Mouse (Mus musculus): Measurements from ENCODE around the gene Tob1.

The Tob1 gene

DNA sequence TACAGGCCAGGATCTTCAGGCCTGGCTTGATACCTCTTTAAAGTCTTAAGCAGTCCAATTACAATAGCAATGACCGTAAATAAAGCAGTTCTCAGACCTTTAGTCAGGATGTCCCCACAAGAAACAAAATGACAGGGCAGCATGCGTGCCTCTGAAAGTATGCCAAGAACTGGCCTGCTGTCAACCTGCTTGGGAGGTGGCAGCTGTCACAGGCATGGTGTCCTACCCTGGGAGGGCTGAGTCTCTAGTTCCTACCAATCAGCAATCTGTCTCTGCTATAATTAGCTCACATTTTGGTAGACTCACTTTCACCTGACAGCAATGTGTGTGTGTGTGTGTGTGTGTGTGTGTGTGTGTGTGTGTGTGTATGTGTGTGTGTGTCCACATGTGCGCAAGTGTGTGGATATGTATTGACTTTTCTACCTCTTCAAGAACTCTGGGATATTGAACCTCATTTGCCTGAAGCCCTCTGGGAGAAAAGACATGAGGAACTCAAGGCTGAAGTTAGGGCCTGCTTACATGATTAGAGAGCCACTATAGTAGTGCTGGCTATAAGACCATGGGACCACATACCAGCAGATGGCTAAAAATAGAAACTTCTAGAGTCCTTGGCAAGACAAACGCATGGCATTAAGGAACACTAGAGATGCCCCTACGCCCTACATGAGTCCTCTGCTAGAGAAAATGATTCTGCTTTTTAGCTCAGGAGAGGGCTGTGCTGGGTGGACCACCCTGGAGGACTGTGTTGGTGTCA is 18.1 kb downstream of the Tob1 start:
- DNase-seq (ENCODE audit: low read depth, low spot score), result peak; percentile 96

DNA sequence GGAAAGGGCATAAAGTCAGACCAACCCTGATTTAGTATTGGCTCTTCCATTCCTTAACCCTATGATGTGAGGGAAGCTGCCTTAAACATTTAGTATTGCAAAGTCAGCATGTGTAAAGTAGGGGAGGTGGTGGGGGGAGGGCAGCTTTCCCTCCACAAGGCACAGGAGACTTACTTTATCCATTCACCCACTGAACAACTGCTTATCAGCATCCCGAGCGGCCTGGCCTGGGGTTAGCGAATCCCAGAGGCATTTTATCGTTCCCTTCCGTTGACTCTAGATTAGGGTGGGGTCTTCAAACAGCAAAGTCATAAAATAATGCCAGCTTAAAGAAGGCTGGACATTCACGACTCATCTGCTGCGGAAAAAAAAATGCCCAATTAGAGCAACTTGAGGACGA is 19.0 kb downstream of the Tob1 start:
- no peak for DNase-seq (ENCODE audit: low read depth, low spot score)

DNA sequence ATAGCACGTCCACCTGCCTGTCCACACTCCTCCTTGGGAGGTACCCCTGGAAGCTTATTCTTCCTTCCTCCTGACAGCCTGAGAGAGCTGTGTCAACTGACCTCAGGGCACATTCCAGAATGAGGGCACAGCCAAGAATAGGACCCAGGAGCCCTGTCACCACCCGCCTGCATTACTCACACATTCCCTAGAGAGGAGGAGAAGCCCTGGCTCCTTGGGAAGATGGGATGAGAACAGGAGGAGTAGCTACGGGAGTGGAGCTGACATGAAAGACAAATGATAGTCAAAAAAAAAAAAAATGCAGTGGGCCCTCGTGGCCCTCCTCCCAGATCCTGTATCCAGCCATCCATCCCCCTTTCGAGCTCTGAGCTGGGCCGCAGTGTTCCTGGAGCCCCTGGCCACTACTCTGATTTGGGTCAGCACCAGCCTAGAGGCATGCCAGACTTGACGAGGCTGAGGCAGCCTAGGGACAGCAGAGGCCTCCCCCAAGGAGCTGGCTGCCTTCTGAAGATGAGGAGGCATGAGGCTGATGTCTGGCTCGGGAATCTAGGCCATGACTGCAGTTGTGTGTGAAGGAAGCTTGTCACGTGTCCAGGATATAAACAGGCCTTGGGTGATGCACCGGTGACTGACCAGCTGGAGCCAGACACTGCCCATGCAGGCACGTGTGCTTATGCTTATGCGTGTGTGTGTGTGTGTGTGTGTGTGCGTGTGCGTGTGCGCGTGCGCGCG is 20.7 kb downstream of the Tob1 start:
- DNase-seq (ENCODE audit: low read depth, low spot score), result peak; percentile 86

DNA sequence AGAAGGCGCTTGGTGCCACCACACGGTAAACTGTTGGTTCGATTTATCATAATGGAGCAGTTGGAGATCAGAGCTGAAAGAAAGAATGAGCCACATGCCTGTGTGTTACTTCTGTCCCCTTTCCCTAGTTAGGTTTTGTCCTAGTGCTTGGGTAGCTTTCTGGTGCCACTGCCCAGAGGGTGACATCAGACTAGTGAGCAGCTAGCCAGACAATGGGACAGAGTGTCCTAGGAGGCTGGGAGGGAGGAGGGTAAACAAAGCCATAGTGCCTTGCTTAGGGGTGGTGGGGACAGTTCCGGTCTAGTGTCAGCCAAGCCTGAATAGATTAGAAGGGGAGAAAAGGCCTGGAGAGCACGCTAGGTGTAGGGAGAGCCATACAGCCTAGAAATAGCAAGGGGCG is 22.2 kb downstream of the Tob1 start:
- no peak for DNase-seq (ENCODE audit: low read depth, low spot score)

DNA sequence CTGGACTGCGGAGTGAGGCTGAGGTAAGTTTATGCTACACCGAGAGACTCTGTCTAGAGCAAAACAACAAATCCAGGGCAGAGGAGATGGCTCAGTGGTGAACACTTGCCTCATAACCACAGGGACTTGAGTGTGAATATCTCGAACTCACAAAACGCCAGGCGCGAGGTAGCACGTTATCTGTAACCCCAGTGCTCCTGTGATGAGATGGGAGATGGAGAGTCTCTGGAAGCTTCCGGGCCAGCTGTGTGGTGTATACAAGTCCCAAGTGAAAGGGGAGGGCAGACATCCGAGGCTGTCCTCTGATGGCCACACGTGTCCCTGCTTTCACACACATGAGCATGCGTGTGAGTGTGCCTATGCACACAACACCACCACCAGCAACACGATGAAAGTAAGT is 23.1 kb downstream of the Tob1 start:
- no peak for DNase-seq (ENCODE audit: low read depth, low spot score)

DNA sequence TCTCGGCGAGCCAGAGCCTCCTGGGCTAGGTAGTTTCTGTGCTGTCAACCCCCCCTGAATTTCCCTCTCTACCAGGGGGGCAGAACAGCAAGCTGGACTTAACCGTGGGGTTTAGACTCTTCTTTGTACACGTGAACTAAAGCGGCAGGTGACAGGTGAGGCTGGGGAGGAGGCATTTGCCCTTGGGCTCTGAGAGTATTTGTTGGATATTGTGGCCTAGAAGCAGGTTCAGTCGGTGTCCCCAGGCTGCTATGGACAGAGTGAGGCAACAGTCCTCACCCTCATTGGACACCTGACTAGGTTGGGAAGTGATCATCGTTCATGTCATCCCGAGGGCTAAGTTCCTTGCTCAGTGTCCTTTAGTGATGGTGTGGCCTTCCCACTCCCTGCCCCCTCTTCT is 23.6 kb downstream of the Tob1 start:
- no peak for DNase-seq (ENCODE audit: low read depth, low spot score)

DNA sequence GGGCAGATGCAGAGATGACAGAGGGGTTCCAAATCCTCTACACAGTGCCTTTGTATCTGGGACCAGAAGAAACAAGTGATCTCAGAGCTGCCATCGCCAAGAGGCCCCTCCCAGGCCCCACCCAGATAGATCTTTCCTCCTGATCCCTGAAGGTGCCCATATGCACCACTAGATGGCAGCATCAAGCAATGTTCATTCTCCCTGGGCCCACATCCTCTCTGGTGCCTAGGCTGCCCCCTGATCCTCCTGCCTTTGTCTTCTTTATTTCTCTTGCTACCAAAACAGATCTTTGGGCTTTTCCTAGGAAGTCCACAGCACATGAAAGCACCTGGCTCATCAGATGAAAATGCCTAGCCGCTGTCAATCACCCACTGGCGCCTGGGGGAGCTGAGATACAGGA is 24.8 kb downstream of the Tob1 start:
- peak; percentile 82 for DNase-seq (ENCODE audit: low read depth, low spot score)

DNA sequence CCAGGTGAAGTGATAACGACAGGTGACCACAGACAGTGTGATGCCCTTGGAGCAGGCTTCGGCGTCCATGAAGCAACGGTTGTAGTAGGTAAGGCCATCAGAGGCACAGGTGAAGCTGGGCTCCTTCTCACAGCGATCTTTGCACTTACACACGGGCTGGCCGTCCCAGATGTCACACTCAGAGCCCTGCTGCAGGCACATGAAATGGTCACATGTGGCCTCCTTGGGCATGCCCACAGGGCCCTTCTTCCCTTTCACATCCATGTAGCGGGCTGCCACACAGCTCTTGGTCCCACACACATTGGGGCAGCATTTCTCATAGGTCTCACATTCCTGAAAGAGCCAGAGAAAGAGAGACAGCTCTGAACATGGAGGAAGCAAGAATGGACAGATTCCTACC is 27.5 kb downstream of the Tob1 start:
- DNase-seq (ENCODE audit: low read depth, low spot score), result no peak

DNA sequence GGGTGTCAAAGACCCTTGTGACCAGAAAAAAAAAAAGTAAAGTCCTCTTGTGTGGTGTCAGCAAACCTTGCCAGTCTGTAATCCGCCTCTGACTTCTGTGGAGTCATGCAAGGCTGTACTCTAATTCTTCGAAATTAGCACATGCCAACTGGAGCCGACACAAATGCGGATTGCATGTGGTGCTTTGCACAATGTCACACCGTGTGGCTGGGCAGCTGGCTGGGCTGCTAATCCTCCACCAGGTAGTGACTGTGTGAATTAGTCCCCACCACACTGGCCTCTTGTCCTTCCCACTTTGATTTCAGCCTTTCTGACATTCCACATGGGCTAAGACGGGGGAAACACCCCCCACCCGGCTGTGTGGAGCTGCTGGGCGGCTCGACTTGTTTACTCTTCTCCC is 28.5 kb downstream of the Tob1 start:
- no peak for DNase-seq (ENCODE audit: low read depth, low spot score)

DNA sequence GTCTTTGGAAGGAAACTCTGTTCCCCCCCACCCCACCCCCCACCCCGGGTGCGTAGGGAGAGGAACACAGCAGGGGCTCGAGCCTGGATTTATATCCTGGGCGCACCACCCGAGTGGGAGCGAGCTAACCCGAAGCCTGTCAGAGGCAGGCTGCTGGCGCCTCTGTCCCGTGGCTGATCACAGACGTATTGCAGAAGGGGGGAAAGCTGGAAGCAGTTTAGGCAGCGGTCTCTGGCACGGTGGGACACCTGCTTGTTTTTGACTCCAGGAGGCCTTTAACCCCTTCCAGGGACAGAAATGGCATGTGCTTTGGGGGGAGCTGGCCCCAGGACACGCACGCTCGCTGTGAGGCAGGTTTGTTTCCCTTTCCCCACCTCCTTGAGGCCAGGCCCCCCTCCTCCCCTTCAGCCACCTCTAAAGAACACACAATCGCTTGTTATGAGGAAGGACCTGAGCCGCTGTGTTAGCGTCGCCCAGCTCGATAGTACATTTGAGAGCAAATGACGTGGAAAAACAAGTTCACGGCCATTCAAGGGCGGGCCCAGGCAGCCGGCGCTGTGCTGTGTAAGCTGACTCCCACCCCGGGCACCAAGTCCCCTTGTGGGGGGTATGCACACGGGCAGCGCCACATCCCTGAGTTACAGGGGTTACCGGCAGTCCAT is 31.6 kb downstream of the Tob1 start:
- DNase-seq (ENCODE audit: low read depth, low spot score), result no peak

DNA sequence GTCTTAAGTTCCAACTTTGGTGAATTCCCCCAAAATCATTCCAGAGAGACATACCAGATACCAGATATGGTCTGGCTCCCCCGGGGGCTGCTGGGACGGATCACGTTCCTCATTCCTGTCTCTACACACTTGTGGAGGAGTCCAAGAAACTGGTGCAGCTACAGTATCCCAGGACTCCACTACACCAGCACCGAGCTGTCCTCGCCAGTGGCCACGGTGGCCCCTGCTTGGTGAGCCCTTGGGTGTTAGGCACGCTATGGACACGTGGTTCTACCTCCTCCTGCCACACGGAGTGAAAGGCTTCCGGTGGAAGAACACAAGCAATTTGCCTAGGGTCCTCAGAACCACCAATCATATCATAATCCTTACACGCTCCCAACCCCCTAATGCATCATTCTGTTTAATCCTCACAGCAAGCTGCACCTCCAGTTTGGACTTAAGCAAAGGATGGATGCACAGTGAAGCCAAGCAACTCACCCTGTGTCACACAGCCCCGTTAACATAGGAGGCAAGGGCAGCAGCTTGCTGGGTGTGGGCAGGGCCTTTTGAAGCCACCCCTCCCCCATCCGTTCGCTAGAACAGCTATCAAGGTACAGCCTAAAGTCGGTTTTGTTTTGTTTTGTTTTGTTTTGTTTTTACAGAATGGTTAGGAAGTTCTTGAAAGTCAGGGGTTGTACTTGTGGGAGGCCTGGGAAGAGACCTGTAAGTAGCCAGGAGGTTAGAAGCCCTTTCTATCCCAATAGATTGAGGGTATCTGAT is 32.3 kb downstream of the Tob1 start:
- no peak for DNase-seq (ENCODE audit: low read depth, low spot score)

DNA sequence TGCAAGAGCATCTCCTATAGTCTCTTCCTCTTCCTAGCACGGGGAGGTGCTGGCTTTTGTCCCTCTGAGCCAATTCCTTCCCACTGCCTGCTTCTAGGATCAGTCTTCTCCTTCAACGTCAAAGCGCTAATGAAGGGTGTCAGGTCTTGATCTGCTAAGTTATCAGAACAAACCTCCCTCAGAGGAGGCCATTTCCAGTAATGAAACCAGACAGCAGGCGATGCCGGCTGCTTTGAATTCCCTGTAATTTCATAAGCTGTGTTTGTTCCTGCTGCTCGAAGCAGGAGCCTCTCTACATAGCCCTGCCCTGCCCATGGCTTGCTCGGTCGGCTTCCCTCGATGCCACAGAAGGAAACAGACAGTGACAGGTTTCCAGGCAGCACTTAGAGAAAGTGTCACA is 33.1 kb downstream of the Tob1 start:
- DNase-seq (ENCODE audit: low read depth, low spot score), result no peak

DNA sequence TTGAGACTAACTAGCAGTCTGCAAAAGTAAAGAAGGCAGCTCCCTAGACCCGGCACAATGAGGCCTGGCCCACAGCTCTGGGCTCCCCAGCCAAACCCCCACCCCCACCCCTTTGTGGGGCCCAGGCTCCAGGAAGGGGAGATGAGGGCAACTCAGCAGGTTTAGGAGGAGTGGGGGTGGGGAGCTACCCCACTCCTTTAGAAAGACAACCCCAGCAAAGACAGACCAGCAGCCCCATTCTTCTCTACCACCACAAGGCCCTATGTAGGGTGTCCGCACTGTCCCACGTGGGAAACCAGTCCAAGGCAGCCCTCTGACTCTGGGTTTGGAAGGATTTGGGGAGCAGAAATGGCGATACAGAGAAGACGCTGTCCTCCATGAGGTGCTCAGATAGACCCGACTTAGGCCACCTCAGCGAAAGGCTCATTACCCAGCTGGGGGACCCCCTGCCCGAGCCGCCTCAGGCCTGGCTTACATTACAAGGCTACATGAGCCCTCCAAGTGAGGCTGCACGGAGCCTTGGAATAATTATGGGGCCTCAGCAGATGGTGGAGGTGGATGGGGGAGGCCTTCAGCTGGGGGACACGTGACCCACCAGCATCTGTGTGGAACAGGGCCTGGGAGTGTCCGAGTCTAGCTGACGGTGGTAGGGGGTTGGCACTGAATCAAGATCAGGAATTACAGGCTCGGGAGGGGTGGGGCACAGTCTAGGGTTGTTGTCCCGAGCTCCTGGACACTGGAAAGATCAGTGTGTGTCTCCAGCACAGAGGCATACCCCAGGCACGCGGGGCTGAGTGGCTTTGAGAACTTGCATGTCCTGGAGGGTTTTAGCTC is 34.9 kb downstream of the Tob1 start, which contains the start of gene Wfikkn2:
Gene Wfikkn2 (minus strand): TSS at position 51 of the 834 bp plus-strand sequence.
- DNase-seq (ENCODE audit: low read depth, low spot score), result no peak

DNA sequence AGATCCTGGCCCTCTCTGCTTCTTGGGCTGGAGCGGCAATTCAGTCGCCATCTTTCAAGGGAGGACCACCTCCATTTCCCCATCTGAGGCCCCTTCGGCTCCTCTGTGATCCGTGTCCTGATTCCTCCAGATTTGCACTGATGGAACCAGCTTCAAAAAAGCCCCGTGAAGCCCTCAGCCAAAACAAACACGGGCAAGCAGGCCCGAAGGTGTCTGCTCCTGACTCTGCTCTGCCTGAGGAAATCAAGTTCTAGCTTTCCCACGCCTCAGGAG is 35.5 kb downstream of the Tob1 start:
- no peak for DNase-seq (ENCODE audit: low read depth, low spot score)

DNA sequence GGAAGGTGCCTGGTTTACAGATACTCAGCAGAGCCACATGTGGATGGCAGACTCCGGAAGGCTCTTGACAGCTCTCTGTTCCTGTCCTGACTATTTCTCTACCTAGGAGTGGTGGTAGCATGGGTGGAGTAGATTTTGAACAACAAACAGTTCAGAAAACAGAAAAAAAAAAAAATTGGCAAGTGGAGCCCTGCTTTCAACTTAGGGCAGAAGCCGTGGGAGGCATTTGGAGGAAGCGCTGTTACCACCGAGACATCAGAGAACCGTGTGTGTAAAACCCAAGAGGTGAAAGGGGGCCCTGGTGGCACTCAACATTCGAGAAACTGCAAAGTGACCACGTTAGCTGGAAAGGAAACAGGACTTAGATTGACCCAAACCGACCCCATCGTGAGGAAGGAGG is 41.9 kb downstream of the Tob1 start:
- DNase-seq (ENCODE audit: low read depth, low spot score), result no peak

DNA sequence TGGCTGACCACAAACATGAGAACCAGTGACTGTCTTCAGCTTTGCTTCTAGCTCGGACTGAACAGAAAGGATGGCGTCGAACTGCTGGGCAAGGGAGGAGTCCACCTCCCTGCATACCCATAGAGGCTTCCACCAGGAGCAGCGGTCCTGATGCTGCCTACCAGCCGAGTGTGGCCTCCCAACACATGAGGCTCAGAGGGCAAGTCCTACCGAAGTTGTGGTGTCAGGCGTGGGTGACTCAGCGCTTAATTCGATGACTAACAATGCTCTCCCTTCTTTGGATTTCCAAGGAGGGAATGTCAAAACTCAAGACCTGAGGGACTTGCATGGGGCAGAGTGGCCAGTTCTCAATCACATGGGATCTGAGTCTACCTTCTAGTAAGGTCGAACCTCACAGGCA is 42.4 kb downstream of the Tob1 start:
- no peak for DNase-seq (ENCODE audit: low read depth, low spot score)

DNA sequence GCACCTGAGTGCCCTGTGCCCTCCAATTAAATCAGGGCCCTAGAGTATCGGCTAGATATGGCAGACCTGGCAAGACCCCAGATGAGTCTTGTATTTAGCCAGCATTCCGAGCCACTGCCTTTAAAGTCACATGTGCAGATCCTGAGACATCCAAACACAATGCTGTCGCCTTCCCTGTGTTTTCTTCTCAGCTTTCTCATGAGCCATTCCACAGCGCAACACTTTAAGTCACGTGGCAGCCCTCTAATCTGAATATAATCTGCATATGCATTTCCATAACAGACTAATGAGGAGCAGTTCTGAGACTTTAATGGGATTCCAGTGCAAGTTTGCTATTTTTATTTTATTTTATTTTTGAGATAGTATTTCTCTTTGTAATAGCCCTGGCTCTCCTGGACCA is 44.5 kb downstream of the Tob1 start:
- no peak for DNase-seq (ENCODE audit: low read depth, low spot score)

DNA sequence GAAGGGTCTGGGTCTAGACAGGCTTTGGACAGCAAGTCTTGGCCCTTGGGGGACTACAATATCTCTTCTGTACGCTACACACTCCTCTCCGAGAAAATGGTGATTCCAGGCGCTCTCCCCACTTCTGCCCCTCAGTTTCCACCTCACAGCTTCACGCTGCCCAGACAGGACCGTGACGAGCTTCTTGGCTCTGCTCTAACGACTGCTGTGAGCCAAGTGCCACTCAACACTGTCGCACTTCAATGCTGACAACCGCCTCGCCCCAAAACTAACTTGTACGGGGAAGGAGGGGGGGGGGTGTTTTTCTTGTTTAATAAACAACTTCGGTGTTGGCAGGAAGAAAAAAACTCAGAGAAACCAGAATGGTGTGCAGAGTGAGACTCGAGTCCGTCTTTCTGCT is 46.7 kb downstream of the Tob1 start:
- DNase-seq (ENCODE audit: low read depth, low spot score), result no peak

DNA sequence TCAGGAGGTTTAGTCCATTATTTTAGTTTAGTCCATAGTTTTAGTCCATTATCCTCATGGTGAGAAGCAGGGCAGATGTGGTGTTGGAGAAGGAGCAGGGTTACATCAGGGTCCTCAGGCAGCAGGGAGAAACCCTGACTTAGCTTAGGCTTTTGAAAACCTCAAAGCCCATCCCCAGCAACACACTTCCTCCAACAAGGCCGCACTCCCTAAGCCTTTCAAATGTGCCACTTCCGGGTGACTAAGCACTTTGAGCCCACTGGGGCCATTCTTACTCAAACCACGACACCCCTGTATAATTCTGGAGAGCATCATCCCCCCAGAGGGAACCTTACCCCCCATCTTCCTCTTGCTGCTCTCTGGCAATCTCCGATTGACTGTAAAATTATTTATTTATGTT is 48.6 kb downstream of the Tob1 start:
- no peak for DNase-seq (ENCODE audit: low read depth, low spot score)

DNA sequence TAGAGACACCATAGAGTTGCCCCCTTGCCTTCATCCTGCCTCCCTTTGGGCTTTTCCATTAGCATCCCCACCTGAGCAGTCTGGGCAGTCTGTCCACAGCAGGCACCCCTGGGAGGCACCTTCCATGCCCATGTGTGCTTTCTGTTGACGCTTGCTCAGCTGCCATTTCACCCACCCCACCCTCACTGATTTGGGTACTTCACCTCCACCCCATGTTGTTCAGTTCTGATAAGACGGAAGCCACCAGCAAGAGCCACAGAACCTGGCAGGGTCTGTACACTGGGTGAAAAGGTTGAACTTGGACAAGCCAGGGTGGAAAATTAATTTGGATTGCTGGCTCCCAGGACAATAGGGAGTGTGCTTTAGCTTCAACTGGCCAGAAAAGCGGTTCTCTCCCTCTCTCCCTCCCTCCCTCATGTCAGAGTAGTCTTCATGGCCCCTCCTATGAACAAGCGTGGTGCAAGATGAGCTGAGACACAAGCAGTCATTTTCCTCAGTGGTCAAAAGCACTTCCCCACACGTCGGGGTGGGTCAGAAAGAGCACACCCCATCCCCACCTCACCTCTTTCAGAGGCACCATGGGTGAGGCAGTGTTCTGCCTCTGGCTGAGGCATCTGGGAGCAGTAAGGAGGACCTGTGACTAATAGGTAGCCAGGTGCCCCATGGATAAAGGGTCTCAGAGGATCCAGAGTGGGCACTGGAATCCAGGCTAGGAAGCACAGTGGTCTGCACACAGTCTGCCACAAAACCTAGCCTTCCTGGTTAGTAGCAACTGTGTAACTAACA is 50.5 kb downstream of the Tob1 start:
- DNase-seq (ENCODE audit: low read depth, low spot score), result no peak

Data from skeletal muscle tissue, adult 2 months (tissue).